Mouse (Mus musculus) lung, postnatal 0 days (tissue): ENCODE data around the gene Fkbp1b. TPM values are rescaled to one million over a fixed set of nuclear protein-coding genes. Genes with fewer than 3 reads are reported as not detected.
"Not testable (repeated sequence)": the region's sequence is repeated elsewhere in the genome, so short reads cannot be mapped to it uniquely, and the experiment has no call there.

Source experiments
- ATAC-seq: fragments of 200-750 bp; cut with Nextera tagmentation; 2 replicates; pipeline ENCODE4 v1.8.0; 2017; ENCODE audit warnings: moderate library complexity
- DNase-seq: peaks from one replicate; pipeline ENCODE4 v3.0.0-alpha.2; 2016; ENCODE audit warnings: low spot score
- H3K27ac ChIP-seq: fragments of 300-500 bp; sonication (generic); 2 replicates; pipeline ENCODE4 v1.5.1; 2014; ENCODE audit warnings: antibody characterized with exemption, mild to moderate bottlenecking, low read length, mixed read lengths
- H3K27me3 ChIP-seq: fragments of 300-500 bp; sonication (generic); replicated peaks from 2 replicates; pipeline ENCODE4 v1.6.1; 2014; ENCODE audit warnings: low read length, mixed read lengths; ENCODE audit not compliant: insufficient read depth
- H3K36me3 ChIP-seq: fragments of 300-500 bp; sonication (generic); 2 replicates; pipeline ENCODE4 v1.6.1; 2014; ENCODE audit warnings: low read length, mixed read lengths; ENCODE audit not compliant: insufficient read depth
- H3K4me1 ChIP-seq: fragments of 300-500 bp; sonication (generic); 2 replicates; pipeline ENCODE4 v1.6.1; 2014; ENCODE audit warnings: antibody characterized with exemption, low read depth, low read length, mixed read lengths; ENCODE audit not compliant: insufficient read depth
- H3K4me2 ChIP-seq: fragments of 300-500 bp; sonication (generic); replicated peaks from 2 replicates; pipeline ENCODE4 v1.6.1; 2014; ENCODE audit warnings: low read depth, mild to moderate bottlenecking, low read length, moderate library complexity, mixed read lengths
- H3K4me3 ChIP-seq: fragments of 300-500 bp; sonication (generic); 2 replicates; pipeline ENCODE4 v1.5.1; 2014; ENCODE audit warnings: low read depth, low read length
- H3K9ac ChIP-seq: fragments of 300-500 bp; sonication (generic); replicated peaks from 2 replicates; pipeline ENCODE4 v1.6.1; 2014; ENCODE audit warnings: low read depth, mild to moderate bottlenecking
- H3K9me3 ChIP-seq: fragments of 300-500 bp; sonication (generic); 2 replicates; pipeline ENCODE4 v1.6.1; 2016; ENCODE audit warnings: low read length, mixed read lengths
- CTCF ChIP-seq: IDR thresholded peaks from 2 replicates; pipeline ENCODE4 v1.5.1; 2016; ENCODE audit warnings: antibody characterized with exemption, mild to moderate bottlenecking
- EP300 ChIP-seq: IDR thresholded peaks from 2 replicates; pipeline ENCODE4 v1.6.1; 2016; ENCODE audit warnings: antibody characterized with exemption, mild to moderate bottlenecking, control low read depth
- WGBS: fragments of 180-500 bp; shearing (Covaris S2); extraction: QIAGEN DNeasy Blood & Tissue Kit; methylation state at CpG from one replicate; pipeline ENCODE4 v1.1.7; 2014; 5-methylcytosine and 5-hydroxymethylcytosine counted together
- polyA plus RNA-seq: library from polyadenylated mRNA; unstranded; fragments of >200 nt; fragmentation: Nextera tagmentation; extraction: Ambion mirVana; gene quantifications from 2 replicates; pipeline ENCODE4 v1.2.1, GENCODE M21; 2015

The Fkbp1b gene
- polyA plus RNA-seq, 1 experiment from 2014 or later, result 13.7 TPM

DNA sequence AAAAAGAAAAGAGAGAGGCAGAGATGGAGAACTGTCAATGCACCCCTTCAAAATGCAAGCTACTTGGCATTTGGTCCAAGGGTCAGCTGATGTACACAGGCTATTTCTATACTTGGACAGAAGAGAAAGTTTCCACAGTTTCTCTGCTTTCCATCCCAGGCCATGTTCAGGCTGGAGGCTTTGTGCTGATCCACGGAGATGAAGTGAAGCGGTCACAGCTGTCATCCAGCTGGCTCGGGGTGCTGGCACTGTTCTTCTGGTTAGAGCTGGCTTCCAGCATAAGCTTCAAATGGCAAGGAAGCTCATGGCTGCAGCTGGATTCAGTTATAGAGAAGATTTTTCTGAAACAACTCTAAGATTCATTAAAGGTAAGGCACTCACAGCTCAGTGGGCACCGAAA, 27.8 kb downstream of the Fkbp1b start:
- peak; percentile 53 for ATAC-seq
- Histone ChIP-seq H3K4me2 (no peak overlapping the region), H3K27ac (0 out of 2 replicates have a peak overlapping the region, but pooled peaks have one; percentile 32), H3K9ac (no peak overlapping the region), H3K4me1 (no peaks in the 10 kb centered on the region), H3K9me3 (no peaks in the 10 kb centered on the region), H3K27me3 (no peaks in the 10 kb centered on the region), H3K4me3 (no peak overlapping the region), H3K36me3 (no peaks in the 10 kb centered on the region)
- WGBS, result 66% methylated on average over 4 of the region's 4 CpGs
- DNase-seq, result peak; percentile 75
- TF ChIP-seq CTCF, result no peak
- TF ChIP-seq EP300, result no peak

DNA sequence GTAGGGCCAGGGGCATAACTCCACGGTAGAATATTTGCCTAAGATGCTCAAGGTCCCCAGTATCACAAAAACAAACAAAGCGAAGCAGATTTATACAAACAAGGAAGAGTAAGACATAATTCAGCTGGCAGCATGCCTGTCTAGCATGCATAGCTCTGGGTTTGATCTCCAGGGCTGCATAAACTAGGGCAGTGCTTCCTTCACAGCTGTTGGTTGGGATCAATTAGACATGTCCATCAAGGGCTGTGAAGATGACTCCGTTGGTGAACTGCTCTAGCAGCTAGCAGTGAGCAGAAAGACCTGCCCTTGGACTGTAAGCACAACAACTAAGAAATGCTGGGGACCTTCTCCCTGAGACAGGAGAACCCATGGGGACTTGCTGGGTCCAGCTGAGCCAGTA, 29.7 kb downstream of the Fkbp1b start:
- no peak for DNase-seq
- H3K27me3 ChIP-seq, result no peaks in the 10 kb centered on the region
- 33% methylated on average over 3 of the region's 3 CpGs for WGBS

DNA sequence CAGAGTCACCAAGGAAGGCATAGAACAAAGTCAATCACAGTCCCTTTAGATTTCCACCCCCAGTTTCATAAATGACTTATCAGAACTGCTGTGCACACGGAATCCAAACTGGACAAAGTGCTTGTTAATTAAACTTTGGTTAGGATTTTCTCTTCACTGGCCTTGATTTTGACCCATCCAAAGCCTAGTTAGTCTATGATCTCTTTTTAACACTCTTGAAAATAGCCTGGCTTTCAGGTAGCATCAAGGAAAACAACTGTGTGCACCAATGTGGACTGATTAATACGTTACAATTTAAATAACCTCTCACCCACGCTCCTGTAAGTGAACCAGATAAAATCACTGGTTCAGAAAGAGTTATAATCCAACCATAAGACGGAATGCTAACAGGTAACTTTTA, 30.4 kb downstream of the Fkbp1b start:
- DNase-seq (no peak), ATAC-seq (no peak)
- Histone ChIP-seq H3K36me3 (no peaks in the 10 kb centered on the region), H3K27me3 (no peaks in the 10 kb centered on the region), H3K4me2 (no peak overlapping the region), H3K27ac (no peak overlapping the region), H3K9ac (no peak overlapping the region), H3K9me3 (no peaks in the 10 kb centered on the region), H3K4me3 (no peak overlapping the region), H3K4me1 (no peaks in the 10 kb centered on the region)
- 78% methylated on average over 4 of the region's 4 CpGs for WGBS
- TF ChIP-seq CTCF (no peak), EP300 (no peak)

More for the DNA sequence above, 29.7 kb downstream of the Fkbp1b start:
- TF ChIP-seq CTCF, result no peak
- TF ChIP-seq EP300, result no peak
- no peak overlapping the region for H3K27ac ChIP-seq
- ATAC-seq, result no peak
- no peak overlapping the region for H3K4me3 ChIP-seq
- no peaks in the 10 kb centered on the region for H3K36me3 ChIP-seq
- no peak overlapping the region for H3K4me2 ChIP-seq
- no peaks in the 10 kb centered on the region for H3K4me1 ChIP-seq
- H3K9me3 ChIP-seq, result no peaks in the 10 kb centered on the region
- H3K9ac ChIP-seq, result no peak overlapping the region

DNA sequence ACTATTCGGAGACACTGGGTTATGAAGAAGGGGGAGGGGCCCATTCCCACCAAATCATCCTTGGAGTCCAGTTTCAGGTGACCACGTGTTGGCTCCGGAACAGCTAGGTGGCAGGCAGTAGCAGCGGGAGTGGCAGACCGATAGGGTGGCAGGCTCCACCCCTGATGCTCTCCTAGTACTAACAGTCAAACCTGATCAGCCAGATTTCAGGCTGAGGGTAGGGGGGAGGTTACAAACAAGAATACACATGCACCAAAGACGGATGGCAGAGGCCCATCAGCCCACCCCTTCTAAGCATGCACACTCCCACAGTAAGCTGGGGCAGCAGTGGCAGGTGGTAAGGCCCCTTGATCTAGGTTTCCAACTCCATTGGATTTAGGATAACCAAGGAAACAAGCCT, 43.9 kb downstream of the Fkbp1b start:
- not testable (repeated sequence) for H3K9ac ChIP-seq, DNase-seq, H3K4me2 ChIP-seq, H3K36me3 ChIP-seq, H3K27me3 ChIP-seq, H3K27ac ChIP-seq, H3K4me1 ChIP-seq, H3K9me3 ChIP-seq, H3K4me3 ChIP-seq, ATAC-seq
- 57% methylated on average over 6 of the region's 6 CpGs for WGBS

DNA sequence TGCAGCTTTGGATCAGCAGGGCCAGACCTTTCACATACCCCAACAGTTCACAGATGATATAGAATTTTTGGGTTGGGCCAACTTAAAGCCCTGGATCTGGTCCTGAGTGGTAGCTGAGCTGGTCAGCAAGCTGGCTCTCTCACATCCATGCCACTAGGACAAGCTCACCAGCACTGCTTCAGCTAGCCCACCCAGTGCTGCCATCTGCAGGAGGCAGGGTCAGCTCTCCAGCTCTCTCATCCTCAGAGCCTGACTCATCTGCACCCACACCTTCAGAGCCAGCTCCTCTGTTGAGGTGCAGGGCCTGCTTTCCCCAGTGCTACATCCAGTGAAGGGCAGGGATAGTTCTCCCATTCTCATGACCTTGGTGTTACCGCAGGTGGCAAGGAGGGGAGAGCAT, 47.7 kb downstream of the Fkbp1b start:
- H3K4me3 ChIP-seq, result no peak overlapping the region
- peak; percentile 6 for DNase-seq
- H3K27me3 ChIP-seq, result no peaks in the 10 kb centered on the region
- no peak overlapping the region for H3K27ac ChIP-seq
- ATAC-seq, result 0 out of 2 replicates have a peak, but pooled peaks have one; percentile 44
- 80% methylated on average over 1 of the region's 1 CpGs for WGBS
- TF ChIP-seq CTCF (peak; percentile 56), EP300 (no peak)
- H3K4me1 ChIP-seq, result no peaks in the 10 kb centered on the region
- no peaks in the 10 kb centered on the region for H3K36me3 ChIP-seq
- no peak overlapping the region for H3K4me2 ChIP-seq
- no peaks in the 10 kb centered on the region for H3K9me3 ChIP-seq
- no peak overlapping the region for H3K9ac ChIP-seq

DNA sequence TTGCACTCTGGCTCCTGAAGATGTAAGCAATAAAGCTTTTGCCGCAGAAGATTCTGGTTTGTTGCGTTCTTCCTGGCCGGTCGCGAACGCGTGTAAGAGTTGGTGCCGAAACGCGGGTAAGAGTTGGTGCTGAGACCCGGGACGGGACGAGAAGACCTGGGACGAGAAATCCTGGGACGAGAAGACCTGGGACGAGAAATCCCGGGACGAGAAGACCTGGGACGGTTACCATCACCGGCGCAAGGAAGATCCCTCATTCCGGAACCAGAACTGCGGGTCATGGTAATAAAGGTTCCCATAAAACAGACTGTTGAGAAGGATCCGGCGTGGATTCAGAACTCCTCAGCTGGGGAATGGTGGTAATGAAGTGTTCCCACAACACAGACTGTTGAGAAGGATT, 53.3 kb downstream of the Fkbp1b start:
- not testable (repeated sequence) for H3K9me3 ChIP-seq, H3K4me2 ChIP-seq, H3K27ac ChIP-seq, H3K36me3 ChIP-seq, H3K4me3 ChIP-seq, ATAC-seq, H3K4me1 ChIP-seq, H3K9ac ChIP-seq, H3K27me3 ChIP-seq, DNase-seq
- WGBS, result 96% methylated on average over 25 of the region's 25 CpGs

DNA sequence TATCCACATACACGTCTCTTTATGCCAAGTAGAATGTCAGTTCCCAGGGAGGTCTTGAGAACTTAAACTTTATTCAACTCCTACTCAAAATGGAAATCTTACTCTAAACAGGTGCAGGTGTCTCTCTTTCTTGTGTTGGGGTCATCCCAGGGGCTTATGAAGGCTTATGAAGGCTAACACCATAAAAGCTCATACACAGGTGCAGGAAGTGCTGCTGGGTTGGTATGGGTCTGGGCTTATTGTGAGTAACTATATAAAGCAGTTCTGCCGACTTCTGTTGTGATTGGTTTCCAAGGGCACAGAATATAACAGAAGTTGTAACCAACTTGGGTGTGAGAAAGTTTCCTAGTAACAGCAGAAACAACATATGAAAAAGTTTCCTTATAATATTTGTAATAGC, 56.9 kb downstream of the Fkbp1b start:
- ATAC-seq, result no peak

More for the DNA sequence above, 56.9 kb downstream of the Fkbp1b start:
- H3K36me3 ChIP-seq, result no peaks in the 10 kb centered on the region
- 73% methylated on average over 2 of the region's 2 CpGs for WGBS
- no peak for TF ChIP-seq EP300
- no peak for TF ChIP-seq CTCF
- no peak overlapping the region for H3K4me2 ChIP-seq
- H3K27me3 ChIP-seq, result no peaks in the 10 kb centered on the region
- H3K4me1 ChIP-seq, result no peaks in the 10 kb centered on the region
- no peak overlapping the region for H3K9ac ChIP-seq
- no peaks in the 10 kb centered on the region for H3K9me3 ChIP-seq
- H3K4me3 ChIP-seq, result no peak overlapping the region
- no peak overlapping the region for H3K27ac ChIP-seq
- no peak for DNase-seq
